Mouse (Mus musculus) cortical plate, adult 2 months (tissue): ENCODE data around the gene Macc1.

Experiments
- CTCF ChIP-seq: fragments of 200-500 bp; IDR thresholded peaks from 2 replicates; pipeline ENCODE4 v1.5.1; 2011; ENCODE audit warnings: mild to moderate bottlenecking, control low read depth, low read length; ENCODE audit not compliant: insufficient read depth; ENCODE audit errors: extremely low read depth
- POLR2A ChIP-seq: fragments of 200-500 bp; IDR thresholded peaks from 2 replicates; pipeline ENCODE4 v1.6.1; 2011; ENCODE audit warnings: mild to moderate bottlenecking, low read length, control low read depth; ENCODE audit not compliant: insufficient read depth; ENCODE audit errors: extremely low read depth

DNA sequence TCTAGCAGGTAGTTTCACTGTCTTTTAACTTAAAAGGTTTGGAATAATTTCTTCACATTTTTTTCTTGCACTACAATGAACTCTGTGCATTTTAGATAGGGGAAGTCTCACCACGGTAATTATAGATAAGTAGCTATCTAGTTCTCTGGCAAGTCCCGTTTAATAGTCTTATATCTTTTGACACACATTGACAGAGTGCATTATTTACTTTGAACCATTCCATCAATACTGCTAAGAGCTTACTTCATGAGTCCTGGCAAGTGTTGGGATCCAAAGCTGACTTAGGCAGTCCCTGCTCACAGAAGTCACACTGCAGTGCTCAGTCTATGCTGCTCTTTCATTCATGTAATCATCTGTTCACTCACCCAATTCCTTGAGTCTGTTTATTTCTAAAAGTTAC is 111.7 kb downstream of the Macc1 start:
- TF ChIP-seq CTCF (no peak), POLR2A (no peak)
